Mouse (Mus musculus): Measurements from ENCODE around the gene Cdca7l.
"Not testable (repeated sequence)": the region's sequence is repeated elsewhere in the genome, so short reads cannot be mapped to it uniquely, and the experiment has no call there.

The Cdca7l gene

DNA sequence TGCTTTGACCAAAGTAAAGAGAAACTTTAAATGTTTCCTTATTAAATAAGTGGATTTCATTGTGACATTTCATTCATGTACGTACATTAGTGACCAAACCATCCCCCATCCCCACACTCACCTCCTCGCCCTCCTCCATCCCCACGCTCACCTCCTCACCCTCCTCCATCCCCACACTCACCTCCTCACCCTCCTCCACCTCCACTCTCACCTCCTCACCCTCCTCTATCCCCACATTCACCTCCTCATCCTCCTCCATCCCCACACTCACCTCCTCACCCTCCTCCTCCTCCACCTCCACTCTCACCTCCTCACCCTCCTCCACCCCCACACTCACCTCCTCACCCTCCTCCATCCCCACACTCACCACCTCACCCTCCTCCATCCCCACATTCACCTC lies 57.2 kb downstream of the Cdca7l start:
- DNase-seq (ENCODE audit: low read depth in 1 of 2, low spot score in 2 of 2) = no peak

DNA sequence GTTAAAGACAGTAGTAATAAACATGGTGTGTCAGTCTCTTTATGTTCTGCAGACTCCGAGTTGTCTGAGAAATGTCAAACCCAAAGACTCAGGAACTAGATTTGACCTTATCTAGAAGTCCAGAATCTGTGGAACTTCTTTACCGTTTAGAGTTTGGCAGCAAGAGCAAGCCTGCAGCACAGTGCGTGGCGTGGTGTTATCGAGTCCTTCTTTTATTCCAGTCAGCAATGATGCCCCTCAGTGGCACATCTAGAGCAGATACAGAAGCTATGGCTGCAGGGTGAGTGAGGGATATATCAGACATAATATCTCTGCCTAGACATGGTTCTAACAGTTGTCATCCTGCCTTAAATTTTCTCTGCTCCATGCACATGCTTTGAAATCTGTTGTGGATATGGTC lies 58.6 kb downstream of the Cdca7l start:
- DNase-seq (ENCODE audit: low read depth in 1 of 2, low spot score in 2 of 2) = no peak

DNA sequence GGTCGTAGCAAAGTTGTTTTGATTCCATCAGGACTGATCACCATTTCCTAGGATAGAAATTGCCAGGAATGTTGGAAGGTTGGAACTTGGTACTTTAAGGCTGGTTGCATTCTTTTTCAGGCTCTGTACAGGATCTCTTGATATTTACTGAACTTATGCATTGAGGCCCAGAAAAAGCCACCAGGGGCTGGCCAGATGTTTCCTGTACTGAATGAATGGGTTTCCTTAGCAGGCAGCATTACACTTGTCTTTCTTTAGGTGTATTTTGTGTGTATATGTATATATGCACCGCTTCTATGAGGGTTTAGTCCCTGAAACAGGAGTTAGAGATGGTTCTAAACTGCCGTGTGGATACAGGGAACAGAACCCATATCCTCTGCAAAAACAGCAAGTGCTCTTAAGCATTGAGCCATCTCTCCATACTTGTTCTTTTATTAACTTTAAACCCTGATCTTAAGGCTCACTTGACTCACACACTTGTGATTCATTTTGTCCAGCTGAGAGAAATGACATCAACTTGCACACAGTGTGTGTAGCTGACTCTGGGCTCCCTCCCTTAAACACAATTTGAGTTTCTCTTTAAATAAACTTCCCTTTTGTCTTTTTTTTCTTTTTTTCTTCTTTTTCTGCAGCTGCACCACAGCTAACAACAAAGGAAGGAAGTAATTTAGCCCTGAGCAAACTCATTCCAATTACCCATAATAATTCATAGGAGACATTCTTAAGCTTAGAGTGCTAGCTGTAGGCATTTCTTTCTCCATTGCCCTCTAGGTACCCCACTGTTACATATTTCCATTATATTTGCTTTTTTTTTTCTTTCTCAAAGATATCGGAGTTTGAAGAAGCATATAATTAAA lies 63.8 kb downstream of the Cdca7l start:
- DNase-seq (ENCODE audit: low read depth in 1 of 2, low spot score in 2 of 2) = no peak

DNA sequence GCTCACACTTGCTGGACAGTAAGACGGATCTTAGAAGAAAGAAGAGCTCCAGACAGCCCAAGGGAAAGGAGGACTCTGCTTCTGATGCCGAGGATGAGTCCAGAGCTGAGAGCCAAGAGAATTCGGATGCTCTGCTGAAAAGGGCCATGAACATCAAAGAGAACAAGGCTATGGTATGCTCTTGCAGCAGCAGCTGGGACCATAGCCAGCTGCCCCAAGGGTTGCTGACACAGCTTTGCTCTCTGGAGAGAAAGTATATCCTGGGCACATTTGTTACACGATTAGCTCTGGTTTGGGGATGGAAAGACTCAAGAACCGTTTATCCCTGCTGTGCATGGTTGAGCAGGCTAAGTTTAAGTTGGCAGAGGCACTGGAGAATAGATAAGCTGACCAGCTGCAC lies 68.2 kb downstream of the Cdca7l start:
- DNase-seq (ENCODE audit: low read depth in 1 of 2, low spot score in 2 of 2) = no peak

DNA sequence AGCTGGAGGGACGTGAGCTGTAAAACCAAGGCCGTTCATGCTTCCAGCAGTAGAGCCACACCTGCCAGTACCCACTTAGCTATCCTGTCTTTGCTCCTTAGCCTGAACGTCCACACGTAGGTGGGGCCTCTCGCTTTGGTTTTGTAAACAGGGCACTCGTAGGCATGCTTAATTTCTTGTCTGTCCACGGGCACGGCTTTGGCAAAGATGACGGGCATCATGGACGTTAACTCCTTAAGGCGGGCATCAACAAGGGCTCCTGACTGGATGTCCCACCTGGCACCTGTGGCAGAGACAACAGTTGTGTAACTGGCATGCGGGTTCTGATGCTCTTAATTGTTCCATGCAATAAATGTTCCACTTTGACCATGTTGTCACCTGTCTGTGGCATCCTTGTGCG lies 74.3 kb downstream of the Cdca7l start:
- no peak for DNase-seq (ENCODE audit: low read depth in 1 of 2, low spot score in 2 of 2)

DNA sequence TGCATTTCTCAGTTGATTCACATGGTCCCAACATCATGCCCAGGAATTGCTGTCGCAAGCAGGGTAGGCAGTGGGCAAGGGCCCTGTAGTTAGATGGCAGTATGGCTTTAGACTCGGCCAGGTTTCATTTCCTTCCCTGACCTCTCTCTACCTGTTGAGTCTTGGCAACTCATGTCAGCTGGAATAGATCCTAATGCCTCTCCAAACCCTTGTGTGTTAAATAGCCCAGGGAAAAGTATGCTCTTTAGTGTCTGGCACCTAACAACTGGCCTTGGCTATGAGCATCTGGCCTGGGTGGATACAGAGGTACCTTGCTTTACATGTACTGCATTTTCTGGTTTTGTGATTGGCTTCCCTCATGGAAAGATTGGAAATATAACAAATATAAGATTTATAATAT lies 80.5 kb downstream of the Cdca7l start:
- DNase-seq (ENCODE audit: low read depth in 1 of 2, low spot score in 2 of 2) = no peak

DNA sequence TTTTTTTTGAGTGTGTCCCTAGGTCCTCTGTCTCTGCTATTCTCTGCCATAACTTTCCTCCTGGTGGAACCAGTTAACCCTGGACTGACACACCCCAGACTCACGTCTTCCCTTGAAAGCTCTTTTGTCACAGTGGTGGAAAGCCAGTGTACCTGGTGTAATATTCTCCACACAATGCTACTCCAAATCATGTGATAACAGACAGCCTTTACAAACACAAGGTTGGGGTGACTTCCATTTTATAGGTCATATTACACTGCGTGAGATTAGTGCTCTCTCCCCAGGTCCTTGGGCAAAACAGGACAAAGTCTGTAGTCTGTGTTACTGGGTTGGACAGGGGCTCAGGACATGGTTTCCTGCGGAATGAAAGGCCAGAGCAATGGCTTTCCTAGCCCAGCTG lies 83.3 kb downstream of the Cdca7l start:
- no peak for DNase-seq (ENCODE audit: low read depth in 1 of 2, low spot score in 2 of 2)

DNA sequence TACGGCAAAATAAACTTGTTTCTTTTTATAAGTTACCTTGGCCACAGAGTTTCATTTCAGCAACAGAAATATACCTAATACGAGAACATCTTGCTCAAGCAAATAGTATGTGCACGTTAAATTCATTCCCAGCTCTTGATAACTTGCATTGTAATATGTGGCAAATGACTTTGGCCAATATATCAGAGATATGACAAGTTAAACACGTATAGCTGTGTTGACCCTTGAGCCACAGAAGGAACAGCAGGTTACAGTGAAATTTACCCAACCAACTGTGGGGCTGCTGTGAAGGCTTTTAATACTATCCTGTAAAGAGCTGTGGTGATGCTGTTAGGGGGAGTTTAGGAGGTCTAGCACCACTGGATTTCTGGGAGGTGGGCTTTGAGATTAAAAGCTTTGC lies 96.7 kb downstream of the Cdca7l start:
- not testable (repeated sequence) for DNase-seq (ENCODE audit: low read depth in 1 of 2, low spot score in 2 of 2)

DNA sequence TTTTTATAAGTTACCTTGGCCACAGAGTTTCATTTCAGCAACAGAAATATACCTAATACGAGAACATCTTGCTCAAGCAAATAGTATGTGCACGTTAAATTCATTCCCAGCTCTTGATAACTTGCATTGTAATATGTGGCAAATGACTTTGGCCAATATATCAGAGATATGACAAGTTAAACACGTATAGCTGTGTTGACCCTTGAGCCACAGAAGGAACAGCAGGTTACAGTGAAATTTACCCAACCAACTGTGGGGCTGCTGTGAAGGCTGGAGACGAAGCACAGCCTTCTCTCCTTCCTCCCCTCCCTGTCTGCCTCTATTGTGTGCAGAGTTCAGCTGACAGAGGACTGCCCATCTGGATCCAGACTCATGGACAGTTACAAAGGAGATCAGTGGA lies 97.3 kb downstream of the Cdca7l start:
- DNase-seq (ENCODE audit: low read depth in 1 of 2, low spot score in 2 of 2) = not testable (repeated sequence)

DNA sequence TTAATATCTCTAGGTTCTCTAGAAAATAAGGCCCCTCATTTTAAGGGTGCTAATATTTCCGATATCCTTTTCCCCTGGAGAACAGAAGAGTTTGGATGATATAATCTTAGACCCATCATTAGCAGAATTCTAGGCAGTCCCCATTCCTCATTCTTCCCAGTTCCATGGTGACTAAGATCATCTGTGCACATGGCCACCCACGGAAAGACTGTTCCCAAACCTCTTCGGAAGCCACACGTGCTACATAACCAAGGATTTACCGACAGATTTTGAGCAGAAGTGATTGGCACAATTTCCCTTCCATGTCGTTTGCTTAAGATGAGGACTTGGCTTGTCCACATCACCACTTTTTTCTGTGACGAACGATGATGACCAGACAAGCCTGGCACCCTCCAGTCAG lies 99.6 kb downstream of the Cdca7l start:
- DNase-seq (ENCODE audit: low read depth in 1 of 2, low spot score in 2 of 2) = no peak

DNA sequence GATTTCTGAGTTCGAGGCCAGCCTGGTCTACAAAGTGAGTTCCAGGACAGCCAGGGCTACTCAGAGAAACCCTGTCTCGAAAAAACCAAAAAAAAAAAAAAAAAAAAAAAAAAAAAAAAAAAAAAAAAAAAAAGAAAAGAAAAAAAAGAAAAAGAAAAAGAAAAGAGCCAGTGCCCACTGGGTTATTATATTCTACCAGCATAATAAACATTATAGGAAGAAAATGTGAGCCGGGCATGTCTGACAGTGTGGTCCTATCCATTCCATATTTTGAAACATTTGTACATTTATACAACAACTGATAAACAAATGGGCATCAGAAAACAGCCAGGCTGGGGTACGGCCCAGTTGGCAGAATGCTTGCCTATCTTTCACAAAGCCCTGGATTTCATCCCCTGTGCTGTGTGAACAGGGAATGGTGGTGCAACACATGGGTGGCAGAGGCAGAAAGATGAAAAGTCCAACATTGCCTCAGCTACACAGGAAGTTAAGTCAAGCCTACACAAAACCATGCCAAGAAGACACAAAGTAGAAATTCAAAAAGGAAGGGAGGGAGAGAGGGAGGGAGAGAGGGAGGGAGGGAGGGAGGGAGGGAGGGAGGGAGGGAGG lies 101.2 kb downstream of the Cdca7l start:
- DNase-seq (ENCODE audit: low read depth in 1 of 2, low spot score in 2 of 2) = not testable (repeated sequence)

DNA sequence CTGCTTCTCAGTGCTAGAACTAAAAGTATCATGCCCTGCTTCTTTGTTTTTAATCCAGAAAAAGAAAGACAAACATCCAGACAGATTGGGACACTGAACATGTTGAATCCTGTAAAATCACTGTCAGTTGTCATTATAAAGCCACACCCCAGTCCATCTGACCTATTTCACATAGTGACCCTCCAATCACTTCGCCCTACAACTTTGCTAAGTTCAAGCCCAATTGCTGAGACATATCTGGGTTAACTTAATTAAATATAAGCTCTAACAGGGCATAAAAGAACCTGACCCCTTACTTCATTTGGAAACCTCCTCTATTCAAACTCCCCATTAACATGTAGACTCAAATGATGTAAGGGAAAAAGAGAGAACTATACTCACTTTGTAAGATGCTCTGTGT lies 107.3 kb downstream of the Cdca7l start:
- DNase-seq (ENCODE audit: low read depth in 1 of 2, low spot score in 2 of 2) = no peak

DNA sequence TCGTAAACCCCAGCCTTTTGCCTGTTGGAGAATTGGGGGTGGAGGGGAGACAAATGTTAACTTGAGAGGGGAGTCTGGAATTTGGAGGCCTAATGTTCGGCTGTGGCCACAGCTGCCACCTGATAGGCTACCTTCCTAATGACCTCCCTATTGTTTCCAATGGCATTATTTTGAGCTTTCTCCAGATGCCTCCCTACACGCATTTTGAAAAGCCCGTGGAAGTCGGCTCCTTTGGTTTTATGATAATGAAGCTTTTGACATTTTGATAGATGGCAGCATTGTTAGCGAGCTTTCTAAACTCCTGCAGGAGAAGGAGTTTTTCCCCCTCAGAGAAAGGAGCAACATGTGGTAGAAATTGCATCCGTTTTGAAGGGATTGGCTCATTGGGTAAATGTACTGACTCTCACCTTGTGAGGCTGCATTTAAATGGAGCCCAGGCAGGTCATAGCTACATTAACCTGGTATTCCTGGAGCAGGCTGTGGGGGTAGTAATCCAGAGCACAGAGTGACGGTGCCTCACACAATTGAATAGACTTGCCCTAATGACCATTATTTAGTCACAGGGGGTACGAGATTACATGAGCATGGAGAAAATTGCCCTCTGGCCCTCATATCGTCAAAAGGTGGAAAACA lies 110.6 kb downstream of the Cdca7l start:
- no peak for DNase-seq (ENCODE audit: low read depth in 1 of 2, low spot score in 2 of 2)

DNA sequence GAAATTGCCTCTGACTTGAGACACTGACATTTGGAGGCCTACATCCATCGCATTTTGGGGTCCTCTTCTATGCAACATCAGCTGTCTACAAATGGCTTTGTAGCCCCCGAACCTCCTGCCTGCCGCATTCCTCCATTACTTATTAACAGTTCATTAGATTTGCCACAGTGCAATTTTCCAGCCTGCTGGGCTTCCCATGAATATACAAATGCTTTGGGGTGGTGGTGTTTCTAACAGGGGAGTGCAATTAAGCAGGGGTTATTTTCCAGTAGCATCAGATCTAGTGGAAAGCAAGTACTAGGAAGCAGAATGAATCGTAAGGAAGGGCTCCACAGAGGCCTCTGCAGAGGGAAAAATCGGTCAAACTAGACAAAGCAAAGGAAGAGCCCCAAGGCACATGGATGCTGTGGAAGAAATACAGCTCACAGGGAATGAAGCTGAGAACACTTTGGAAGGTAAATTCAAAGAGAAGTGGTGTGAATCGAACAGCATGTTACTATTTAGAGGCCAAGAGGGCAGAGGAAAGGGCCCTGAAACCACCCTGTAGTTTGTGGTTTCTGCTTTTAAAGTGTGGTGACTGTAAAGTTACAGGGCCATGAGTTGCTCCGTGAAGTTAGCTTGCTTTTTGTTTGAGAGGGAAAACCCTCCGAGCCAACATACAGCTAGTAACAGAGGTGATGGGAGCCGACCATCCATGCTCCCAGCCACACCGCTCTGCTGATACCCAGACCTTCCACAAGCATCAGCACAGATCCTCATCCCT lies 111.9 kb downstream of the Cdca7l start:
- no peak for DNase-seq (ENCODE audit: low read depth in 1 of 2, low spot score in 2 of 2)

Data from monocyte, adult 2 months (primary cell).